Mouse (Mus musculus) thymus, adult 2 months (tissue): ENCODE results near the gene Ms4a5. TPM values are rescaled to one million over a fixed set of nuclear protein-coding genes. Genes with fewer than 3 reads are reported as not detected.

ENCODE experiments used
- DNase-seq: peaks from one replicate; pipeline ENCODE4 v3.0.0; 2021
- H3K27ac ChIP-seq: fragments of 200-500 bp; 2 replicates; pipeline ENCODE4 v1.5.1; 2012; ENCODE audit warnings: low read length, control low read depth; ENCODE audit not compliant: control insufficient read depth, insufficient read depth
- H3K27me3 ChIP-seq: fragments of 200-500 bp; 2 replicates; pipeline ENCODE4 v1.6.1; 2012; ENCODE audit warnings: mild to moderate bottlenecking, low read length, moderate library complexity, mixed read lengths; ENCODE audit not compliant: control insufficient read depth, insufficient read depth
- H3K36me3 ChIP-seq: fragments of 200-500 bp; 2 replicates; pipeline ENCODE4 v1.6.1; 2012; ENCODE audit warnings: mild to moderate bottlenecking, low read length, moderate library complexity; ENCODE audit not compliant: control insufficient read depth, insufficient read depth
- H3K4me1 ChIP-seq: fragments of 200-500 bp; replicated peaks from 2 replicates; pipeline ENCODE4 v1.6.1; 2012; ENCODE audit warnings: low read length; ENCODE audit not compliant: control insufficient read depth, insufficient read depth
- H3K4me3 ChIP-seq: fragments of 200-500 bp; 2 replicates; pipeline ENCODE4 v1.5.1; 2012; ENCODE audit warnings: mild to moderate bottlenecking, low read length, control low read depth, moderate library complexity; ENCODE audit not compliant: control insufficient read depth, insufficient read depth
- CTCF ChIP-seq: fragments of 200-500 bp; IDR thresholded peaks from 2 replicates; pipeline ENCODE4 v1.5.1; 2012; ENCODE audit warnings: mild to moderate bottlenecking, control low read depth, low read length, moderate library complexity, borderline replicate concordance; ENCODE audit not compliant: control insufficient read depth, poor library complexity, insufficient read depth; ENCODE audit errors: extremely low read depth
- POLR2A ChIP-seq: fragments of 200-500 bp; IDR thresholded peaks from 2 replicates; pipeline ENCODE4 v1.6.1; 2012; ENCODE audit warnings: mild to moderate bottlenecking, low read length, control low read depth, moderate library complexity; ENCODE audit not compliant: control insufficient read depth, poor library complexity, insufficient read depth; ENCODE audit errors: extremely low read depth
- WGBS: fragments of 180-500 bp; shearing (Covaris S2); methylation state at CpG from one replicate; pipeline ENCODE4 v1.1.7; 2018; 5-methylcytosine and 5-hydroxymethylcytosine counted together
- polyA plus RNA-seq: library from polyadenylated mRNA; depleted of rRNA; stranded (reverse); fragments of >200 nt; gene quantifications from 2 replicates; pipeline ENCODE4 v1.2.3, GENCODE M21; 2012

Ms4a5 gene
- polyA plus RNA-seq, 1 experiment = not detected

DNA sequence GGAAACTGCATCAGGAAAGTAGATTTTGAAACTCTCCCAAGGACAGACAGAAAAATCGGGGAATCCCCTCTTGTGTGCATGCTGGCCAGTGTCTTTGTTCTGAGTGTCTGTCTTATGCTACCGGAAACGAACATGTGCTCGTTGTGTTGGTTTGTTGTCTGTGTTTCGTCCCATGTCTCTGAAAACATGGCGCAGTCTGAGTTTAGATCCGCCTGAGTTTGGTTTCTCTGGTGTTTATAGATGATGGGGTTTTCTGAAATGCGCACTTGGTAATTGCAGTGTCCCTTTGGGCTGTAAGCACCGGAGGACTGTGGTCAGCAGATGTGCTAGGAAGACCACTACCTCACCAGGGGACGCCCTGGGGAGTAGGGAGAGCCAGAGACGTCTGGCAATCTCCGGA lies 9.3 kb upstream of the Ms4a5 start:
- Histone ChIP-seq H3K27me3 (no peaks in the 10 kb centered on the region), H3K4me1 (no peaks in the 10 kb centered on the region), H3K27ac (peak overlapping the region; percentile 11; the same call in 1 of the 2 replicates), H3K36me3 (no peaks in the 10 kb centered on the region), H3K4me3 (peak overlapping the region; percentile 39)
- TF ChIP-seq POLR2A (no peak), CTCF (no peak)
- peak; percentile 4 for DNase-seq
- 9% methylated on average over 12 of the region's 12 CpGs for WGBS

DNA sequence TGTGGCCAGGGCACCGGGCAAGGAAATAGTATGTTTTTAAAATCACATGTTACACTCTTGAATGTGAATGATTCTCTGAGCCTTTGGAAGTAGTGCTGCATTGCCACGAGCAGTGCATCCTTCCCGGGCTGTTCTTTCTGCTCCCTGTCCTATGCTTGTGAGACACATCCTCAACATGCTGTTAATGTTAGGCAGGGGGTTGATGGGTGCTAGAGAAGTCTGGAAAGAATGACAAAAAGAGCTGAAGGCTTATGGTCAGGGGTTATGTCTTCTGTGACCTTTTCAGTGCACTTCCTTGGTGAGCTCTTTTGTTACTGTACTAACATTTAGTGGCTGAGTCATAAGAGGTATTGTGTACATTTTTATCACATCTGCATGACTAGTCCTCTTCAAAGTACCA lies 3.5 kb downstream of the Ms4a5 start:
- TF ChIP-seq CTCF (no peak), POLR2A (no peak)
- Histone ChIP-seq H3K4me3 (no peak overlapping the region), H3K4me1 (no peaks in the 10 kb centered on the region), H3K27me3 (no peaks in the 10 kb centered on the region), H3K36me3 (no peaks in the 10 kb centered on the region), H3K27ac (no peak overlapping the region)
- WGBS = 95% methylated on average over 3 of the region's 3 CpGs
- no peak for DNase-seq

GRCm38 (mm10) chr19:11276431-11276830 lies 7.2 kb downstream of the Ms4a5 start:
- no peaks in the 10 kb centered on the region for H3K36me3 ChIP-seq
- WGBS = 90% methylated on average over 5 of the region's 5 CpGs
- DNase-seq = no peak

DNA sequence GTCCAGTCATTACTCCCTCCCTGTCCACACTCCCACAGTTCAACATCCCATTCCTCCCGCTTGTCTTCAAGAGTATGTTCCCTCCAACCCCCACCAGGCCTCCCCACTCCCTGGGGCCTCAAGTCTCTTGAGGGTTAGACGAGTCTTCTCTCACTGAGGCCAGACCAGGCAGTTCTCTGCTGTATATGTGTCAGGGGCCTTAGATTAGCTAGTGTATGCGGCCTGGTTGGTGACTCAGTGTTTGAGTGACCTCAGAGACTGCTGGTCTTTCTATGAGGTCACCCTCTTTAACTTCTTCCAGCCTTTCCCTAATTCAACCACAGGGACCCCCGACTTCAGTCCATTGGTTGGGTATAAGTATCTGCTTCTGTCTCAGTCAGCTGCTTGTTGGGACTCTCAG lies 16.7 kb downstream of the Ms4a5 start:
- Histone ChIP-seq H3K27ac (no peak overlapping the region), H3K4me1 (no peaks in the 10 kb centered on the region), H3K36me3 (no peaks in the 10 kb centered on the region), H3K4me3 (no peak overlapping the region), H3K27me3 (no peaks in the 10 kb centered on the region)
- no peak for DNase-seq
- WGBS = 89% methylated on average over 4 of the region's 4 CpGs
- TF ChIP-seq POLR2A (no peak), CTCF (no peak)

More at GRCm38 (mm10) chr19:11276431-11276830, 7.2 kb downstream of the Ms4a5 start:
- H3K4me1 ChIP-seq = no peaks in the 10 kb centered on the region
- no peaks in the 10 kb centered on the region for H3K27me3 ChIP-seq
- no peak overlapping the region for H3K4me3 ChIP-seq
- H3K27ac ChIP-seq = no peak overlapping the region
- TF ChIP-seq CTCF = no peak
- TF ChIP-seq POLR2A = no peak

- TF ChIP-seq CTCF = no peak
- TF ChIP-seq POLR2A = no peak
- H3K4me3 ChIP-seq = no peak within 1 kb of the TSS
- WGBS = 89% methylated on average over 8 of the region's 8 CpGs
These were observed 17.4 kb downstream of the Ms4a5 start, which contains the start of gene Ms4a1 for GRCm38 (mm10) chr19:11266052-11266845. Ms4a1 (minus strand) TSS chr19:11266241.

DNA sequence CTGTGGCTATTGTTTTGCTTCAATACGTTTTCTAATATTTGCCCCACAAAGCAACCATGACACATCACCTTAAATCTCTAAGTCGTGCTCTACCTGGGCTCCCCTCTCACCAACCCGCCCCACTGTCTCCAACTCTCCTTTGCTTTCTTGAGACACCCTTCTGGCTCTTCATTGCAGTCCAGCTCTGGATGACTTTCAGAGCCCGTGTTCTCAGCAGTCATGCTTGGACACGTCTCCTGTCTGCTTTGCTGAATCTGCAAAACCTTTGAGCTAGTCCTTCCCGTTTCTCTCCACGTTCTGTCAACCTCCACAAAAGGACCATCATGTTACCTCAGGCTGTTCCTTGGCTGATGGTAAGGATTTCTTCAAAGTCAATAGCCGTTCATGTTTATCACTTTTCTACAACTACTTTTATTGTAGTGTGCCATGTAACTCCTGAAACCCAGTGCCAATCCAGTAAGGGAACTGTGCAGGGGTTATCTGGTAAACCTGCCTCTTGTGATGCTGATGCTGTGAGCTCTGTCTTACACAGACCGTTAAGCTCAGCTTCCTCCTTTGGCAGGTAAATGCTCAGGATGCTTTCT lies 19.0 kb downstream of the Ms4a5 start:
- H3K27ac ChIP-seq = no peak overlapping the region
- H3K4me1 ChIP-seq = no peaks in the 10 kb centered on the region
- no peak overlapping the region for H3K4me3 ChIP-seq
- TF ChIP-seq CTCF = no peak
- TF ChIP-seq POLR2A = no peak
- H3K36me3 ChIP-seq = no peaks in the 10 kb centered on the region
- WGBS = 84% methylated on average over 9 of the region's 9 CpGs
- no peak for DNase-seq
- H3K27me3 ChIP-seq = no peaks in the 10 kb centered on the region

More at GRCm38 (mm10) chr19:11266052-11266845, 17.4 kb downstream of the Ms4a5 start, which contains the start of gene Ms4a1:
- no peak within 1 kb of the TSS; the same call in 1 of the 2 replicates for H3K27ac ChIP-seq
- no peak for DNase-seq
- no peaks in the 10 kb centered on the region for H3K36me3 ChIP-seq
- no peaks in the 10 kb centered on the region for H3K27me3 ChIP-seq
- no peaks in the 10 kb centered on the region for H3K4me1 ChIP-seq
